Mouse (Mus musculus): ENCODE measurements around the gene Olfr105-ps. TPM values are rescaled to one million over a fixed set of nuclear protein-coding genes. Genes with fewer than 3 reads are reported as not detected.

The Olfr105-ps gene
- not detected for polyA plus RNA-seq (2017; shearing (Covaris generic))

GRCm38 (mm10) chr17:37378733-37379132, at the start of gene Olfr105-ps:
TSS of gene Olfr105-ps (plus strand) at chr17:37379033.

GRCm38 (mm10) chr17:37339598-37339997, 39.2 kb upstream of the Olfr105-ps start, which contains the start of gene Olfr103:
TSS of gene Olfr103 (minus strand) at chr17:37339698.

GRCm38 (mm10) chr17:37359282-37359681, 19.6 kb upstream of the Olfr105-ps start, which contains the start of gene Olfr104-ps:
TSS of gene Olfr104-ps (plus strand) at chr17:37359582.

GRCm38 (mm10) chr17:37390093-37390492, 11.3 kb downstream of the Olfr105-ps start, which contains the start of gene Olfr106-ps:
TSS of gene Olfr106-ps (plus strand) at chr17:37390393.

GRCm38 (mm10) chr17:37398926-37399325, 20.1 kb downstream of the Olfr105-ps start, which contains the start of gene Olfr107:
TSS of gene Olfr107 (plus strand) at chr17:37399226.

Other genes starting within 250 kb of the Olfr105-ps start
- not detected for gene Olfr93, start 217.5 kb upstream of the Olfr105-ps start, polyA plus RNA-seq (2017; shearing (Covaris generic))
- not detected for gene Ubd, start 185.1 kb upstream of the Olfr105-ps start, polyA plus RNA-seq (2017; shearing (Covaris generic))
- not detected for gene Olfr94, start 178.0 kb upstream of the Olfr105-ps start, polyA plus RNA-seq (2017; shearing (Covaris generic))
- not detected for gene Olfr95, start 165.9 kb upstream of the Olfr105-ps start, polyA plus RNA-seq (2017; shearing (Covaris generic))
- not detected for gene Olfr96, start 158.9 kb upstream of the Olfr105-ps start, polyA plus RNA-seq (2017; shearing (Covaris generic))
- not detected for gene Olfr97, start 141.7 kb upstream of the Olfr105-ps start, polyA plus RNA-seq (2017; shearing (Covaris generic))
- not detected for gene Olfr98, start 115.3 kb upstream of the Olfr105-ps start, polyA plus RNA-seq (2017; shearing (Covaris generic))
- 86.2 TPM for gene H2-M3, start 108.8 kb upstream of the Olfr105-ps start, polyA plus RNA-seq (2017; shearing (Covaris generic))
- 2.2 TPM for gene Olfr99, start 95.6 kb upstream of the Olfr105-ps start, polyA plus RNA-seq (2017; shearing (Covaris generic))
- gene Olfr101, start 74.7 kb upstream of the Olfr105-ps start, polyA plus RNA-seq (2017; shearing (Covaris generic)): not detected
- not detected for gene Olfr102, start 62.0 kb upstream of the Olfr105-ps start, polyA plus RNA-seq (2017; shearing (Covaris generic))
- gene Olfr103, start 39.3 kb upstream of the Olfr105-ps start, polyA plus RNA-seq (2017; shearing (Covaris generic)): not detected
- gene Olfr104-ps, start 19.5 kb upstream of the Olfr105-ps start, polyA plus RNA-seq (2017; shearing (Covaris generic)): not detected
- not detected for gene Olfr106-ps, start 11.4 kb downstream of the Olfr105-ps start, polyA plus RNA-seq (2017; shearing (Covaris generic))
- gene Olfr107, start 20.2 kb downstream of the Olfr105-ps start, polyA plus RNA-seq (2017; shearing (Covaris generic)): not detected
- not detected for gene Olfr108, start 66.4 kb downstream of the Olfr105-ps start, polyA plus RNA-seq (2017; shearing (Covaris generic))
- gene Olfr109, start 79.9 kb downstream of the Olfr105-ps start, polyA plus RNA-seq (2017; shearing (Covaris generic)): 0.10 TPM
- gene H2-M2, start 104.5 kb downstream of the Olfr105-ps start, polyA plus RNA-seq (2017; shearing (Covaris generic)): not detected
- gene Olfr110, start 113.4 kb downstream of the Olfr105-ps start, polyA plus RNA-seq (2017; shearing (Covaris generic)): not detected
- gene Olfr111, start 129.0 kb downstream of the Olfr105-ps start, polyA plus RNA-seq (2017; shearing (Covaris generic)): not detected
- not detected for gene Olfr112, start 190.4 kb downstream of the Olfr105-ps start, polyA plus RNA-seq (2017; shearing (Covaris generic))
- gene Olfr113, start 198.6 kb downstream of the Olfr105-ps start, polyA plus RNA-seq (2017; shearing (Covaris generic)): not detected
- gene Olfr114, start 213.7 kb downstream of the Olfr105-ps start, polyA plus RNA-seq (2017; shearing (Covaris generic)): not detected
- gene Olfr115, start 248.1 kb downstream of the Olfr105-ps start, polyA plus RNA-seq (2017; shearing (Covaris generic)): not detected
- gene Olfr116, start 248.2 kb downstream of the Olfr105-ps start, polyA plus RNA-seq (2017; shearing (Covaris generic)): not detected

All from effector memory CD4-positive, alpha-beta T cell, adult 5 months (primary cell).